Mouse (Mus musculus) heart, embryonic 13.5 days (tissue): ENCODE results near the gene Runx3. TPM values are rescaled to one million over a fixed set of nuclear protein-coding genes. Genes with fewer than 3 reads are reported as not detected.

Experiments used
- ATAC-seq: fragments of 200-750 bp; cut with Nextera tagmentation; 2 replicates; pipeline ENCODE4 v1.8.0; 2017; ENCODE audit warnings: moderate TSS enrichment; ENCODE audit not compliant: insufficient number of reproducible peaks, low FRiP score, low TSS enrichment; ENCODE audit errors: extremely low read depth
- H3K27ac ChIP-seq: fragments of 300-500 bp; sonication (generic); replicated peaks from 2 replicates; pipeline ENCODE4 v1.5.1; 2015; ENCODE audit warnings: moderate library complexity, mild to moderate bottlenecking, inconsistent platforms
- H3K27me3 ChIP-seq: fragments of 300-500 bp; sonication (generic); replicated peaks from 2 replicates; pipeline ENCODE4 v1.6.1; 2015; ENCODE audit warnings: mild to moderate bottlenecking, inconsistent platforms
- H3K36me3 ChIP-seq: fragments of 300-500 bp; sonication (generic); 2 replicates; pipeline ENCODE4 v1.6.1; 2015; ENCODE audit warnings: mild to moderate bottlenecking, inconsistent platforms
- H3K4me1 ChIP-seq: fragments of 300-500 bp; sonication (generic); 2 replicates; pipeline ENCODE4 v1.6.1; 2015; ENCODE audit warnings: inconsistent platforms
- H3K4me2 ChIP-seq: fragments of 300-500 bp; sonication (generic); 2 replicates; pipeline ENCODE4 v1.6.1; 2015; ENCODE audit warnings: inconsistent platforms, mild to moderate bottlenecking, moderate library complexity
- H3K4me3 ChIP-seq: fragments of 300-500 bp; sonication (generic); 2 replicates; pipeline ENCODE4 v1.5.1; 2015; ENCODE audit warnings: moderate library complexity, mild to moderate bottlenecking, inconsistent platforms
- H3K9ac ChIP-seq: fragments of 300-500 bp; sonication (generic); 2 replicates; pipeline ENCODE4 v1.6.1; 2015; ENCODE audit warnings: inconsistent platforms, mild to moderate bottlenecking, moderate library complexity
- H3K9me3 ChIP-seq: fragments of 300-500 bp; sonication (generic); 2 replicates; pipeline ENCODE4 v1.6.1; 2016; ENCODE audit warnings: inconsistent platforms
- WGBS: fragments of 180-500 bp; shearing (Covaris S2); methylation state at CpG from one replicate; pipeline ENCODE4 v1.1.7; 2015; ENCODE audit warnings: mixed read lengths; 5-methylcytosine and 5-hydroxymethylcytosine counted together
- polyA plus RNA-seq: library from polyadenylated mRNA; unstranded; fragments of >200 nt; fragmentation: Nextera tagmentation; extraction: Ambion mirVana; gene quantifications from 2 replicates; pipeline ENCODE4 v1.2.1, GENCODE M21; 2015

Runx3 gene
- polyA plus RNA-seq, 1 experiment from 2014 or later: 0.05 TPM

DNA sequence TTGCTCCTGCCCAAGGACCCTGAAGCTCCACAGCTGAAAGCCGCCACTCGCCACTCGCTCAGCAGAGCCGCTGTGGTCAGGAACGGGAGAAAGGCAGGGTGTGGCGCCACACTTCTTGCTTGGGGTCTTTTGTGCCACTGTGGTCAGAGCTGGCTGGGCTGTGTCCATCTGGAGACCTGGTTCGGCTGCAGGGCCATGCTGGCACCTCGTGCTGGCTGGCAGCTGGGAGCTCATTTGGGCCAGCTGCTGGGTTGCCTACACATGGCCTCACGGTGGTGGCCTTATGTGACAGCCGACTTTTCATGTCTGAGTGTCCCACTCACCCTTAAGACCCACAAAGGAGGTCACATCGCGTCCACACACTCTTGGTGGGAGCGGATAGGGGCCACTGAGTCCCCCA, 29.8 kb upstream of the Runx3 start:
- H3K36me3 ChIP-seq: no peaks in the 10 kb centered on the region
- no peak overlapping the region for H3K4me3 ChIP-seq
- H3K27ac ChIP-seq: no peak overlapping the region
- no peaks in the 10 kb centered on the region for H3K4me1 ChIP-seq
- H3K9ac ChIP-seq: no peak overlapping the region
- H3K27me3 ChIP-seq: peaks cover 19% of the 10 kb centered on the region; the same call in 1 of the 2 replicates
- no peak overlapping the region for H3K4me2 ChIP-seq
- 72% methylated on average over 13 of the region's 13 CpGs for WGBS
- no peaks in the 10 kb centered on the region for H3K9me3 ChIP-seq
- ATAC-seq: no peak

DNA sequence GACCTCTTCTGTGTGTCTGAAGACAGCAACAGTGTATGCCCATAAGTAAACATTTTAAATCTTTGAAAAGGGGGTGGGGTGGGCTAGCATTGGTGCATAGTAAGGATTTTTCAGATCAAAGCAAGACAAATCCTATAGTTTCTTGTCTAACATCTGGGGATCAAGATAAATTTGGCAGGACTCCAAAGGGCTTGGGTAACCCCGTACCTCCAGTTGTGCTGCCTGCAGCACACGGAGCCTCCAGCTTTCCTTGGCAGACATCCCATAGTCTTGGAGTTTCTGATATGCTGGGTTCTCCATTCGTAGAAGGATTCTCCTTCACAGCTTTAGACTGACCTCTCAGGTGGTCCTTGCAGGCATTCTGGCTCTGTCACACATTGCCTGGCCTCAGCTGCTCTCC, 27.6 kb upstream of the Runx3 start:
- H3K4me1 ChIP-seq: no peaks in the 10 kb centered on the region
- ATAC-seq: no peak
- no peaks in the 10 kb centered on the region for H3K9me3 ChIP-seq
- no peak overlapping the region for H3K4me3 ChIP-seq
- no peak overlapping the region for H3K27ac ChIP-seq
- H3K9ac ChIP-seq: no peak overlapping the region
- H3K36me3 ChIP-seq: no peaks in the 10 kb centered on the region
- WGBS: 44% methylated on average over 3 of the region's 3 CpGs
- peaks cover 23% of the 10 kb centered on the region for H3K27me3 ChIP-seq
- H3K4me2 ChIP-seq: no peak overlapping the region

DNA sequence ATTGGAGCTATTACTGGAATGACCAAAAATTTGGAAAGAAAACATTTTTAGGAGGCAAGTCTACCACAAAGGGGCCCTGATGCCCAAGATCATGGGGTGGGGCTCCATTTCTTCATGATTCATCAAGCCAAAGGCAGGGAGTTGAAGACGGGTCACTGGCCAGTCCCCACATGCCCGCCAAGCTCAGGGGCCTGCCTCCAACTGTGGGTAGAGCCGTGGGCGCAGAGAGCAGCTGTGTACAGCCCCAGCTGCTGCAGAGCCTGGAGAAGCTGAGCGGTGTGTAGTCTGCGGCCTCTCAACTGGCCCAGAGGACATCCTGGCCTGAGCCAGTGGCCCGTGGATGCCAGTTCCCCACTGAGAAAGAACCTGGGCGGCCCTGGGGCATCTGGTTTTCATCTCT, 24.8 kb upstream of the Runx3 start:
- Histone ChIP-seq H3K9me3 (no peaks in the 10 kb centered on the region), H3K4me1 (no peaks in the 10 kb centered on the region), H3K27me3 (peaks cover 30% of the 10 kb centered on the region), H3K4me2 (no peak overlapping the region), H3K4me3 (no peak overlapping the region), H3K9ac (no peak overlapping the region), H3K27ac (no peak overlapping the region), H3K36me3 (no peaks in the 10 kb centered on the region)
- 73% methylated on average over 8 of the region's 8 CpGs for WGBS
- no peak for ATAC-seq

DNA sequence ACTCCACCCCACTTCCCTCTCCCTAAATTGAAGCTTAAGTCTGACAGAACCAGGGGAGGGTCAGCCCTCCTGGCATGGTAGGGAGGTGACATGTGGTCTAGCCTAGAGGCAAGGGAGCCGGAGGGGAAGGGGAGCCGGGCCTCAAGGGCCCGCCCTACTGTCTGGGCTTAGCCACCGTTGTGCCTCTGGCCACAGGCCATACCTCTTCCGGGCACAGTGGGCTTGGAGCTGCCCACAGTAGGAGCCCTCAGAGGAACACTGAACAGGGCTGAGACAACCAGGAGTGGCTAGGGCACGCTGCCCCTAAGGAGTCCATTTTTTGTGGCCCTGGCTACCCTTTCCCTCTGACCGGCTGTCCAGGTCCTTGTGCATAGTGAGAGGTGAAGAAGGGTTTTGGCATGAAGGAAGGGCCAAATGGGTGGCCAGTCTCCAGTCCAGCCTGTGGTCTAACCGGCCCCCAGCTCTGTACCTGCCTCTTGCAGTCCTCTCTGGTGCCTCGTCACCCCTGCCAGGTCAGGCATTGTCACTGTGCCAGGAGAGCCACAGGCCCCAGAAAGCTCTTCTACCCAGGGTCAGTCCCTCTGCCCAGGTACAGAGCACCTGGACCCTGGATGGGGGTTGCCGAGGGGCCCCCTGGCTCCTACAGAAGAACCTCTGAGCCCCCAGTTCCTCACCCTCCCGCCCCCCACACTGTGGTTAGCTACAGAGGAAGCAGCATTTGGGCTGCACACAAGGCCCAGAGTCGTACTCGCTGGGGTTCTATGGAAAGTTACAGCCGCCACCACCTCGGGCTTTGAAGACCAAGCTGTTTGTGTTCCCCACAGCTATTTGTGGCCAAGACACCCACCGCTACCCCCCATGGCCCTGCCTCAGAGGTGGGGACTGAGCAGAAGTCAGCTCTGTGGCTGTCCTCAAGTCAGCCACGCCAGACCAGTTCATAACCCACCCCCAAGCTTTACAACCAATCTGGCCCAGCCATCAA, 22.3 kb upstream of the Runx3 start:
- Histone ChIP-seq H3K4me1 (0 out of 2 replicates have a peak, but pooled peaks cover 4% of the 10 kb centered on the region), H3K27me3 (peaks cover 52% of the 10 kb centered on the region), H3K36me3 (no peaks in the 10 kb centered on the region), H3K9ac (no peak overlapping the region), H3K27ac (no peak overlapping the region), H3K4me3 (no peak overlapping the region), H3K4me2 (no peak overlapping the region), H3K9me3 (no peaks in the 10 kb centered on the region)
- ATAC-seq: no peak
- 78% methylated on average over 17 of the region's 17 CpGs for WGBS

DNA sequence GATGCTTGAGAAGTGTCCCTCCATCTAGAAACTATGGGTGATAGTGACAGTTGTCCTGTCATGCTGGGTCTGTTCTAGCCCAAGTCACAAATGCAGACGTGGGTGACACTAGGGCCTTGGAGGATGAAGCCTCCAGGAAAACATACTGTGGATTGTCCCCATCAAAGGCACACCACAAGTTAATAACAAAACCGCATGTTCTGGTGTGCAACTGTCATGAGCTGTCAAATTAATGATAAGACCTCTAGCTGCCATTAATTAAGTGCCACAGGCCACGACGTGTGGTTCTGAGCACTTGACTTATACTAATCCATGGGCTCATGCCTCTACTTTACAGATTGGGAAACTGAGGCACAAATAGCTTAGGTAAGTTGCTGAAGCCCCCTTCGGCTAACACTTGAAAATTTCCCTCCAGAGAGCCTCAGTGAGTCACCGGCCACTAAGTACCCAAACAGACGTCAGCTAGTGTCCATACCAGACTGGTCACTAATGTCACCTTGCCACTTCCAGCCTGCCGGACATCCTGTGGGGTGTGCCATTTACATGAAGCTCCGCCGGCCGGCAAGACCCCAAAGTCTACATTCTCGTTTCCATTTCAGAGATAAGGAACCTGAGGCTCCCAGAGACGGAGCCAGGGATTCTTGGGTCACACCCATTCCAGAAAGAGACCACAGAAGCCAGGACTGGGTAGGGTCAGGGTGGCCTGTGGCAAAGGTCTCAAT, 18.3 kb upstream of the Runx3 start:
- peaks cover 73% of the 10 kb centered on the region for H3K27me3 ChIP-seq
- no peak overlapping the region for H3K9ac ChIP-seq
- H3K27ac ChIP-seq: no peak overlapping the region
- peaks cover 3% of the 10 kb centered on the region; the same call in 1 of the 2 replicates for H3K9me3 ChIP-seq
- no peak for ATAC-seq
- no peak overlapping the region for H3K4me2 ChIP-seq
- WGBS: 51% methylated on average over 13 of the region's 13 CpGs
- 0 out of 2 replicates have a peak, but pooled peaks cover 4% of the 10 kb centered on the region for H3K4me1 ChIP-seq
- no peaks in the 10 kb centered on the region for H3K36me3 ChIP-seq
- H3K4me3 ChIP-seq: no peak overlapping the region

DNA sequence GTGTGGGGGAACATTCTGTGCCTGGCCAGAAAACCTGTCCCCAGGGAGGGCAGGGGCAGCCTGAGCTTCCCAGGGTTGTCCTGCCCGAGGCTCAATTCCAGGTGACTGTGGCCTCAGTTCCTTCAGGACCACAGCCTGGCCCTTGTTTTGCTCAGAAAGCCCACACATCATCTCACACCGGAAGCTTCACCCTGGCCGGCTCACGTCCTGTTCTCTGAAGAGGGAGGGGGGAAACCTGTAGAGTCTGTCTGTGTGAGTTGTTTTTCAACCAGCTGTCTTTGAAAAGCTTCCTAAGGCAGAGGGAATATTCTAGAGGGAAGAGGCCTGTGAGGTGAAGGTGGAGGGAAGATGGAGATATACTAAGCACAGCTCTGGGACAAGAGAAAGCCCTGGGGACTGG, 17.7 kb upstream of the Runx3 start:
- Histone ChIP-seq H3K4me1 (0 out of 2 replicates have a peak, but pooled peaks cover 4% of the 10 kb centered on the region), H3K27ac (no peak overlapping the region), H3K9ac (no peak overlapping the region), H3K4me3 (no peak overlapping the region), H3K27me3 (peaks cover 73% of the 10 kb centered on the region), H3K36me3 (no peaks in the 10 kb centered on the region), H3K9me3 (peaks cover 3% of the 10 kb centered on the region; the same call in 1 of the 2 replicates), H3K4me2 (no peak overlapping the region)
- no peak for ATAC-seq
- WGBS: 21% methylated on average over 4 of the region's 4 CpGs

DNA sequence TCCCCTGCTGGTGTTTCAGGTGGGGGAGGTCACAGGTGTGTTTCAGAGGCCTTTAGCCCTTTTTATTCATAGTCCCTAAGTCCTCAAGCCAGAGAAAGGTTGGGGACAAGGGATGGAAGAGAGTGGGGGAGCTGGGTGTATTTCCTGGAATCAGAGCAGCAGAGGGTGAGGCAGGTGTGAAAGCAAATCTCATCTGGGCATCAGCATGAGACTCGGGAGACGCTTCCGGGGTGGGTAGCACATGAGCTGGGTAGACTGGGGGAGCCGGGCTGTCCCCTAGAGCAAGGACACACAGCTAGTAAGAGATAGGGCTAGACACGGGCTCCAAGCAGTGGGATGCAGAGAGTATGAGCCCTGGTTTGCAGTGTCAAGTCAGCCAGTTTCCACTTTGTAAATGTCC, 16.7 kb upstream of the Runx3 start:
- no peak for ATAC-seq
- no peak overlapping the region for H3K4me2 ChIP-seq
- no peak overlapping the region for H3K9ac ChIP-seq
- H3K36me3 ChIP-seq: no peaks in the 10 kb centered on the region
- H3K27ac ChIP-seq: no peak overlapping the region
- H3K27me3 ChIP-seq: peaks cover 79% of the 10 kb centered on the region
- H3K9me3 ChIP-seq: peaks cover 3% of the 10 kb centered on the region; the same call in 1 of the 2 replicates
- WGBS: 29% methylated on average over 5 of the region's 5 CpGs
- H3K4me1 ChIP-seq: 0 out of 2 replicates have a peak, but pooled peaks cover 4% of the 10 kb centered on the region
- H3K4me3 ChIP-seq: no peak overlapping the region

DNA sequence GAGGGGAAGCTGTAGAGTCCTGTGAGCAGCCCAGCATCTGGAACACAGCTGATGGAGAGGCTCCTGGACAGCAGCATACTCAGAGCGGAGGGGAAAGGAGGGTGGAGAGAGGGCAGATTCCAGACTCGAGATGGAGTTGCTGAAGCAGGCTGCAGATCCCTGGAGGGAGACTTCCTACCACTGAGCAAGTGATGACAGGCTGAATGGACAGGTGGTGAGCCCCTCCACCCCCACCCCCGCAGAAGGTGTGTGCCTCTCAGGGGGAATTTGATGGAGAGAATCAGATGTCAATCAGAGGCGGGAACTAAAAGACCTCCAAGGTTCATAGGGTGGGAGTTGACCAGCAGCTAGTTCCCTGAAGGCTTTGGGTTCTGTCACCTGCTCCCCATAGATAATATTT, 13.5 kb upstream of the Runx3 start:
- H3K27ac ChIP-seq: no peak overlapping the region
- peaks cover 83% of the 10 kb centered on the region for H3K27me3 ChIP-seq
- 0 out of 2 replicates have a peak, but pooled peaks cover 4% of the 10 kb centered on the region for H3K4me1 ChIP-seq
- no peak for ATAC-seq
- 36% methylated on average over 4 of the region's 4 CpGs for WGBS
- H3K4me2 ChIP-seq: no peak overlapping the region
- peaks cover 5% of the 10 kb centered on the region for H3K9me3 ChIP-seq
- H3K4me3 ChIP-seq: no peak overlapping the region
- no peaks in the 10 kb centered on the region for H3K36me3 ChIP-seq
- no peak overlapping the region for H3K9ac ChIP-seq

DNA sequence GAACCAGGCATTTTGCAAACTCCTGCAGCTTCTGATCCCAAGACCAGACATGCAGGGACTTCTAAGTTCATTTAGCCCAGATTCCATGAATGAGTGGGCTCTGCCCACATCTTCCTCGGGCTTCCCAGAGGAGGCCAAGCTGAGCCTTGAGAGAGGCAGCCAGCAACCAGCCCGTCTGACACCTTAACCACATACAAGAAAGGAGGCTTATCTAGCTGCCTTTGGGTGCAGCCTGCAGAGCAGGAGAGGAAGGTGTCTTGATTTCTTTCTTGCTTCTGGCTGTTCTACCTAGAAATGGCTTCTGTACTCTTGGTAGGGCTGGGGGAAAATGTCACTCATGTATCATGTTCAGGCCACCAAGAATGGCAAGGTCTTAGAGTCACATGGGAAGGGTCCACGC, 11.8 kb upstream of the Runx3 start:
- H3K9me3 ChIP-seq: peaks cover 14% of the 10 kb centered on the region
- WGBS: 46% methylated on average over 3 of the region's 3 CpGs
- no peak overlapping the region for H3K4me2 ChIP-seq
- H3K9ac ChIP-seq: no peak overlapping the region
- ATAC-seq: no peak
- no peaks in the 10 kb centered on the region for H3K36me3 ChIP-seq
- H3K27me3 ChIP-seq: peaks cover 72% of the 10 kb centered on the region
- no peak overlapping the region for H3K4me3 ChIP-seq
- no peak overlapping the region for H3K27ac ChIP-seq
- H3K4me1 ChIP-seq: no peaks in the 10 kb centered on the region

DNA sequence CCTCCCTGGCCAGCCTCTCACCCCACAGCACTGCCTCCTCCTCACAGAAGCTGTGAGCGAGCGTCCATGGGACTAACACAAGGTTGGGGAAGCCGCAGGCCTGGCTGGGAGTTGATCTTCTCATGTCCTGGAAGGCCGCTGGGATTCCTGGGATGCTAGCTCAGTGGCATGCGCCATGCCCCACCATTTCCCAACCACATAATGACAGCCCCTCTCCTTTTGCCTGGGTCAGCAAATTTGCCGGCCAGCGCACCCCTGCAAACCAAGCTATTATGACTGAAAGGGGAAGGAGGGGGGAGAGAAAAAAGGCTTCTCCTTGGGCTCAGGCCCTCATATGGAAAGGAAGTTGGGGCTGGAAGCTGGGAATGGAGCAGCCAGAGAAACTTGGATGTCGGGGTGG, 6.8 kb upstream of the Runx3 start:
- ATAC-seq: no peak
- Histone ChIP-seq H3K4me3 (no peak overlapping the region), H3K9me3 (peaks cover 12% of the 10 kb centered on the region), H3K27ac (no peak overlapping the region), H3K4me1 (no peaks in the 10 kb centered on the region), H3K36me3 (no peaks in the 10 kb centered on the region), H3K4me2 (no peak overlapping the region), H3K9ac (no peak overlapping the region), H3K27me3 (peaks cover 64% of the 10 kb centered on the region)
- 81% methylated on average over 8 of the region's 8 CpGs for WGBS

DNA sequence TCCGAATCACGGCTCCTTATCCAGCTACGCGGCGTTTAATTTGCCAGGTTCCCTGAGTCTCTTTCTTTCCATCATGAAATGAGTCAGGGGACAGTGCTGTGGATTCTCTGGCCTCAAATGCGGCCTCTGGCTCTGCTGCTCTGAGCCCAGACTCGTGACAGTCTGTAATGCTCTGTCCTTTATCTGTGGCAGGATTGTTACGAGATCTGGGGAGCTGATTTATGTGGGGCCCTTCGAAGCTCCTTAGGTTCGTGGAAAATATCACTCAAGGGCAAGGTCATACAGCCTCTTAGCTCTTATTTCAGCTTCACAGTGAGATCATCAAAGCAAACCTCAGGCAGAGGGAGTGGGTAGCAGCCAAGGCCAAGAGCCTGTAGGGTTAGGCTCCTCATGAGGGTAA, 6.2 kb upstream of the Runx3 start:
- Histone ChIP-seq H3K4me1 (no peaks in the 10 kb centered on the region), H3K4me2 (no peak overlapping the region), H3K9me3 (peaks cover 12% of the 10 kb centered on the region), H3K36me3 (no peaks in the 10 kb centered on the region), H3K27me3 (peaks cover 57% of the 10 kb centered on the region), H3K9ac (no peak overlapping the region), H3K27ac (no peak overlapping the region), H3K4me3 (no peak overlapping the region)
- no peak for ATAC-seq
- WGBS: 71% methylated on average over 10 of the region's 10 CpGs
